Mouse (Mus musculus) embryonic facial prominence, embryonic 13.5 days (tissue): ENCODE measurements around the gene Rln3. TPM values are rescaled to one million over a fixed set of nuclear protein-coding genes. Genes with fewer than 3 reads are reported as not detected.

Experiments used
- ATAC-seq: fragments of 200-750 bp; cut with Nextera tagmentation; 2 replicates; pipeline ENCODE4 v1.8.0; 2017; ENCODE audit warnings: low read depth; ENCODE audit not compliant: insufficient number of reproducible peaks, insufficient read depth, low FRiP score, low TSS enrichment
- H3K27ac ChIP-seq: fragments of 300-500 bp; sonication (generic); 2 replicates; pipeline ENCODE4 v1.5.1; 2015; ENCODE audit warnings: moderate library complexity, mild to moderate bottlenecking, inconsistent platforms
- H3K27me3 ChIP-seq: fragments of 300-500 bp; sonication (generic); 2 replicates; pipeline ENCODE4 v1.6.1; 2015; ENCODE audit warnings: mild to moderate bottlenecking, inconsistent platforms
- H3K36me3 ChIP-seq: fragments of 300-500 bp; sonication (generic); 2 replicates; pipeline ENCODE4 v1.6.1; 2015; ENCODE audit warnings: mild to moderate bottlenecking, inconsistent platforms
- H3K4me1 ChIP-seq: fragments of 300-500 bp; sonication (generic); 2 replicates; pipeline ENCODE4 v1.6.1; 2015; ENCODE audit warnings: inconsistent platforms
- H3K4me2 ChIP-seq: fragments of 300-500 bp; sonication (generic); 2 replicates; pipeline ENCODE4 v1.6.1; 2015; ENCODE audit warnings: moderate library complexity, mild to moderate bottlenecking, inconsistent platforms
- H3K4me3 ChIP-seq: fragments of 300-500 bp; sonication (generic); 2 replicates; pipeline ENCODE4 v1.5.1; 2015; ENCODE audit warnings: mild to moderate bottlenecking, inconsistent platforms
- H3K9ac ChIP-seq: fragments of 300-500 bp; sonication (generic); 2 replicates; pipeline ENCODE4 v1.6.1; 2015; ENCODE audit warnings: mild to moderate bottlenecking, inconsistent platforms
- H3K9me3 ChIP-seq: fragments of 300-500 bp; sonication (generic); 2 replicates; pipeline ENCODE4 v1.6.1; 2016; ENCODE audit warnings: inconsistent platforms
- WGBS: fragments of 180-500 bp; shearing (Covaris S2); methylation state at CpG from one replicate; pipeline ENCODE4 v1.1.7; 2015; ENCODE audit warnings: mixed read lengths; 5-methylcytosine and 5-hydroxymethylcytosine counted together
- polyA plus RNA-seq: library from polyadenylated mRNA; unstranded; fragments of >200 nt; fragmentation: Nextera tagmentation; extraction: Ambion mirVana; gene quantifications from 2 replicates; pipeline ENCODE4 v1.2.1, GENCODE M21; 2015

The Rln3 gene
- polyA plus RNA-seq, 1 experiment from 2014 or later, result not detected

GRCm38 (mm10) chr8:84065037-84065436 is 20.2 kb upstream of the Rln3 start, which contains the start of gene Gm10643:
Gm10643 (minus strand) TSS chr8:84065137.
- no peaks in the 10 kb centered on the region for H3K36me3 ChIP-seq
- peak within 1 kb of the TSS; percentile 81 for H3K4me3 ChIP-seq
- H3K9me3 ChIP-seq, result no peaks in the 10 kb centered on the region
- H3K4me1 ChIP-seq, result peaks cover 23% of the 10 kb centered on the region
- 87% methylated on average over 1 of the region's 1 CpGs for WGBS
- peak within 1 kb of the TSS; percentile 82 for H3K27ac ChIP-seq
- no peak for ATAC-seq
- peak within 1 kb of the TSS; percentile 83 for H3K9ac ChIP-seq
- no peaks in the 10 kb centered on the region for H3K27me3 ChIP-seq
- peak within 1 kb of the TSS; percentile 76 for H3K4me2 ChIP-seq

- Histone ChIP-seq H3K4me3 (no peak overlapping the region), H3K4me2 (no peak overlapping the region), H3K9me3 (no peaks in the 10 kb centered on the region), H3K27me3 (no peaks in the 10 kb centered on the region), H3K27ac (no peak overlapping the region), H3K9ac (no peak overlapping the region), H3K4me1 (peaks cover 14% of the 10 kb centered on the region), H3K36me3 (no peaks in the 10 kb centered on the region)
- no peak for ATAC-seq
- 71% methylated on average over 8 of the region's 8 CpGs for WGBS
These were observed 19.2 kb upstream of the Rln3 start for GRCm38 (mm10) chr8:84063861-84064610.

GRCm38 (mm10) chr8:84060245-84060644 is 15.4 kb upstream of the Rln3 start:
- no peak for ATAC-seq
- no peaks in the 10 kb centered on the region for H3K27me3 ChIP-seq
- no peak overlapping the region for H3K9ac ChIP-seq
- no peak overlapping the region for H3K27ac ChIP-seq
- WGBS, result 85% methylated on average over 2 of the region's 2 CpGs
- H3K4me3 ChIP-seq, result no peak overlapping the region
- no peaks in the 10 kb centered on the region for H3K9me3 ChIP-seq
- H3K36me3 ChIP-seq, result no peaks in the 10 kb centered on the region
- H3K4me1 ChIP-seq, result no peaks in the 10 kb centered on the region
- H3K4me2 ChIP-seq, result no peak overlapping the region

GRCm38 (mm10) chr8:84059226-84059625 is 14.4 kb upstream of the Rln3 start:
- H3K9me3 ChIP-seq, result no peaks in the 10 kb centered on the region
- H3K4me3 ChIP-seq, result no peak overlapping the region
- no peaks in the 10 kb centered on the region for H3K27me3 ChIP-seq
- H3K27ac ChIP-seq, result no peak overlapping the region
- no peak overlapping the region for H3K4me2 ChIP-seq
- no peaks in the 10 kb centered on the region for H3K36me3 ChIP-seq
- H3K9ac ChIP-seq, result no peak overlapping the region
- no peaks in the 10 kb centered on the region for H3K4me1 ChIP-seq
- ATAC-seq, result no peak
- WGBS, result 88% methylated on average over 2 of the region's 2 CpGs

GRCm38 (mm10) chr8:84057827-84058226 is 13.0 kb upstream of the Rln3 start:
- Histone ChIP-seq H3K4me1 (no peaks in the 10 kb centered on the region), H3K27ac (no peak overlapping the region), H3K27me3 (no peaks in the 10 kb centered on the region), H3K4me3 (no peak overlapping the region), H3K9ac (no peak overlapping the region), H3K9me3 (no peaks in the 10 kb centered on the region), H3K36me3 (no peaks in the 10 kb centered on the region), H3K4me2 (no peak overlapping the region)
- 80% methylated on average over 1 of the region's 1 CpGs for WGBS
- ATAC-seq, result no peak

GRCm38 (mm10) chr8:84053229-84053628 is 8.4 kb upstream of the Rln3 start:
- Histone ChIP-seq H3K27me3 (no peaks in the 10 kb centered on the region; the same call in 1 of the 2 replicates), H3K9ac (no peak overlapping the region), H3K4me3 (no peak overlapping the region), H3K36me3 (no peaks in the 10 kb centered on the region), H3K4me1 (no peaks in the 10 kb centered on the region), H3K27ac (no peak overlapping the region), H3K9me3 (no peaks in the 10 kb centered on the region), H3K4me2 (no peak overlapping the region)
- 95% methylated on average over 5 of the region's 5 CpGs for WGBS
- no peak for ATAC-seq

- H3K27me3 ChIP-seq, result no peaks in the 10 kb centered on the region; the same call in 1 of the 2 replicates
- H3K9ac ChIP-seq, result no peak overlapping the region
- no peak for ATAC-seq
- no peaks in the 10 kb centered on the region for H3K36me3 ChIP-seq
- no peak overlapping the region for H3K4me3 ChIP-seq
- H3K4me2 ChIP-seq, result no peak overlapping the region
- H3K4me1 ChIP-seq, result no peaks in the 10 kb centered on the region
- no peak overlapping the region for H3K27ac ChIP-seq
- WGBS, result 77% methylated on average over 3 of the region's 3 CpGs
- H3K9me3 ChIP-seq, result no peaks in the 10 kb centered on the region
These were observed 7.9 kb upstream of the Rln3 start for GRCm38 (mm10) chr8:84052746-84053145.

GRCm38 (mm10) chr8:84048171-84048570 is 3.4 kb upstream of the Rln3 start:
- ATAC-seq, result no peak
- Histone ChIP-seq H3K4me1 (peaks cover 7% of the 10 kb centered on the region; the same call in 1 of the 2 replicates), H3K27me3 (peaks cover 34% of the 10 kb centered on the region), H3K4me3 (no peak overlapping the region), H3K27ac (no peak overlapping the region), H3K4me2 (no peak overlapping the region), H3K36me3 (no peaks in the 10 kb centered on the region), H3K9ac (no peak overlapping the region), H3K9me3 (no peaks in the 10 kb centered on the region)
- 71% methylated on average over 5 of the region's 5 CpGs for WGBS

GRCm38 (mm10) chr8:84046505-84046904 is 1.7 kb upstream of the Rln3 start:
- Histone ChIP-seq H3K4me1 (peaks cover 20% of the 10 kb centered on the region), H3K27me3 (peaks cover 51% of the 10 kb centered on the region), H3K9ac (no peak overlapping the region), H3K9me3 (no peaks in the 10 kb centered on the region), H3K27ac (no peak overlapping the region), H3K4me3 (no peak overlapping the region), H3K4me2 (no peak overlapping the region), H3K36me3 (no peaks in the 10 kb centered on the region)
- WGBS, result 82% methylated on average over 3 of the region's 3 CpGs
- ATAC-seq, result no peak

- no peak overlapping the region for H3K4me3 ChIP-seq
- WGBS, result 5% methylated on average over 7 of the region's 7 CpGs
- no peak overlapping the region for H3K27ac ChIP-seq
- no peak overlapping the region for H3K9ac ChIP-seq
- no peak overlapping the region for H3K4me2 ChIP-seq
- no peak for ATAC-seq
- no peaks in the 10 kb centered on the region for H3K9me3 ChIP-seq
- H3K27me3 ChIP-seq, result peaks cover 68% of the 10 kb centered on the region
- peaks cover 20% of the 10 kb centered on the region for H3K4me1 ChIP-seq
- H3K36me3 ChIP-seq, result no peaks in the 10 kb centered on the region
These were observed 697 bp downstream of the Rln3 start for GRCm38 (mm10) chr8:84044103-84044502.

GRCm38 (mm10) chr8:84042948-84043342 is 1.9 kb downstream of the Rln3 start:
- WGBS, result 35% methylated on average over 12 of the region's 12 CpGs

More at GRCm38 (mm10) chr8:84042948-84043342, 1.9 kb downstream of the Rln3 start:
- Histone ChIP-seq H3K36me3 (no peaks in the 10 kb centered on the region), H3K9ac (no peak overlapping the region), H3K4me2 (peak overlapping the region; percentile 71), H3K4me3 (peak overlapping the region; percentile 42; the same call in 1 of the 2 replicates), H3K9me3 (no peaks in the 10 kb centered on the region), H3K4me1 (peaks cover 20% of the 10 kb centered on the region), H3K27ac (no peak overlapping the region), H3K27me3 (peaks cover 71% of the 10 kb centered on the region)
- no peak for ATAC-seq
